Mouse (Mus musculus): Measurements from ENCODE around the gene Snx27. TPM values are rescaled to one million over a fixed set of nuclear protein-coding genes. Genes with fewer than 3 reads are reported as not detected.
A peak's percentile ranks its signal among the peaks of the same experiment; 100 is the strongest.

Snx27 gene
- total and polyA plus RNA-seq, 3 experiments, result 23.1 to 35.3 (median 34.9) TPM

GRCm38 (mm10) chr3:94621740-94622507, 39.4 kb upstream of the Snx27 start:
- Histone ChIP-seq H3K4me2 (ENCODE audit: insufficient read depth, low read depth, poor library complexity, severe bottlenecking) (peak overlapping the region; percentile 25; the same call in 1 of the 2 replicates), H3K4me1 (ENCODE audit: control insufficient read depth in 1 of 2, insufficient read depth in 2 of 2) (peaks cover 4 to 32% of the 10 kb centered on the region in 2 experiments), H3K79me2 (replicated peaks; ENCODE audit: control insufficient read depth, extremely low read depth, insufficient read depth, poor library complexity, severe bottlenecking) (no peaks in the 10 kb centered on the region), H3K9ac (ENCODE audit: insufficient read depth, low read depth) (peak overlapping the region; percentile 18), H3K4me3 (replicated peaks in 1 of 3; ENCODE audit: low read depth in 2 of 3, low read length in 2 of 3, poor library complexity in 1 of 3) (peak overlapping the region; percentile 33 to 50 (median 49)), H3K27ac (ENCODE audit: insufficient read depth, low read depth) (no peak overlapping the region), H3K9me3 (replicated peaks; ENCODE audit: low read length) (no peaks in the 10 kb centered on the region), H3K36me3 (replicated peaks in 1 of 2; ENCODE audit: control insufficient read depth in 1 of 2, insufficient read depth in 1 of 2, low read length in 1 of 2) (peaks cover 0 to 17% of the 10 kb centered on the region in 2 experiments), H3K27me3 (replicated peaks) (no peaks in the 10 kb centered on the region)
- in situ Hi-C loops (cut with MboI; ENCODE audit: low pct_ligation_motif_present, low pct_unique_long_range_greater_than_20kb, low sequenced_read_pairs), result loop anchor here (25.0 kb wide), 1 partner anchor 160 kb away; no protein-coding TSS in a partner anchor
- dilution Hi-C loops (cut with MboI; ENCODE audit: extremely low pct_ligation_motif_present, extremely low pct_unique_long_range_greater_than_20kb, low sequenced_read_pairs), result no loop called here
- peak; percentile 83 for DNase-seq (ENCODE audit: extremely low read depth)
- TF ChIP-seq CHD1 (IDR thresholded peaks at IDR 0.05; ENCODE audit: low read depth, low read length), result no peak
- no peak for TF ChIP-seq CTCF (conservative IDR thresholded peaks at IDR 0.05 in 1 of 2, IDR thresholded peaks at IDR 0.05 in 1 of 2; ENCODE audit: low read depth in 2 of 2, low read length in 2 of 2)
- no peak for TF ChIP-seq PAX5 (IDR thresholded peaks at IDR 0.05; ENCODE audit: low read length)
- TF ChIP-seq NRF1 (IDR thresholded peaks at IDR 0.05; ENCODE audit: low read depth, low read length), result no peak
- no peak for TF ChIP-seq E2F4 (IDR thresholded peaks at IDR 0.05; ENCODE audit: insufficient replicate concordance, low read depth, low read length)
- TF ChIP-seq ELF1 (IDR thresholded peaks at IDR 0.05; ENCODE audit: low read depth, low read length), result no peak
- TF ChIP-seq ETS1 (conservative IDR thresholded peaks at IDR 0.05; ENCODE audit: low read depth, low read length), result no peak; the same call in 1 of the 2 replicates
- no peak; the same call in 1 of the 2 replicates for TF ChIP-seq ZMIZ1 (IDR thresholded peaks at IDR 0.05; ENCODE audit: low read depth, low read length)
- no peak for TF ChIP-seq UBTF (IDR thresholded peaks at IDR 0.05; ENCODE audit: low read depth, low read length)
- TF ChIP-seq MAZ (IDR thresholded peaks at IDR 0.05; ENCODE audit: low read depth, low read length), result 0 out of 2 replicates have a peak, but pooled peaks have one; percentile 58
- peak; percentile 27; the same call in 1 of the 2 replicates for TF ChIP-seq HCFC1 (IDR thresholded peaks at IDR 0.05; ENCODE audit: low read depth, low read length)
- TF ChIP-seq MYC (IDR thresholded peaks at IDR 0.05; ENCODE audit: low read depth, low read length), result no peak
- TF ChIP-seq POLR2AphosphoS2 (IDR thresholded peaks at IDR 0.05; ENCODE audit: low read depth, low read length), result no peak
- peak; percentile 47; the same call in 1 of the 2 replicates for TF ChIP-seq MEF2A (IDR thresholded peaks at IDR 0.05; ENCODE audit: borderline replicate concordance, low read depth, low read length)
- TF ChIP-seq BHLHE40 (IDR thresholded peaks at IDR 0.05; ENCODE audit: low read depth, low read length), result no peak
- 0 out of 2 replicates have a peak, but pooled peaks have one; percentile 40 for TF ChIP-seq TCF12 (IDR thresholded peaks at IDR 0.05; ENCODE audit: low read depth, low read length)
- TF ChIP-seq ZNF384 (IDR thresholded peaks at IDR 0.05; ENCODE audit: low read depth, low read length), result no peak
- no peak for TF ChIP-seq TBP (conservative IDR thresholded peaks at IDR 0.05; ENCODE audit: low read depth, low read length)
- no peak for TF ChIP-seq MAFK (IDR thresholded peaks at IDR 0.05; ENCODE audit: insufficient replicate concordance, low read length)
- peak; percentile 46; the same call in 1 of the 2 replicates for TF ChIP-seq NELFE (IDR thresholded peaks at IDR 0.05; ENCODE audit: low read depth, low read length)
- peak; percentile 73; the same call in 1 of the 2 replicates for TF ChIP-seq JUN (IDR thresholded peaks at IDR 0.05; ENCODE audit: insufficient read depth, low read depth, low read length)
- no peak for TF ChIP-seq ZC3H11A (IDR thresholded peaks at IDR 0.05; ENCODE audit: low read depth, low read length)
- no peak for TF ChIP-seq GABPA (IDR thresholded peaks at IDR 0.05; ENCODE audit: insufficient replicate concordance, low read depth, low read length)
- TF ChIP-seq ZKSCAN1 (IDR thresholded peaks at IDR 0.05; ENCODE audit: borderline replicate concordance, low read depth, low read length), result no peak
- peak; percentile 60 for TF ChIP-seq POLR2A (IDR thresholded peaks at IDR 0.05; ENCODE audit: low read depth, low read length)
- no peak for TF ChIP-seq SMC3 (IDR thresholded peaks at IDR 0.05; ENCODE audit: low read depth, low read length)
- no peak for TF ChIP-seq MXI1 (IDR thresholded peaks at IDR 0.05; ENCODE audit: low read depth, low read length)
- peak; percentile 52 for TF ChIP-seq EP300 (IDR thresholded peaks at IDR 0.05; ENCODE audit: low read length)
- no peak for TF ChIP-seq RCOR1 (conservative IDR thresholded peaks at IDR 0.05; ENCODE audit: low read depth, low read length)
- TF ChIP-seq JUND (conservative IDR thresholded peaks at IDR 0.05; ENCODE audit: low read depth, low read length), result peak; percentile 79
- TF ChIP-seq USF1 (IDR thresholded peaks at IDR 0.05; ENCODE audit: low read depth, low read length), result no peak
- TF ChIP-seq IRF4 (IDR thresholded peaks at IDR 0.05; ENCODE audit: low read depth, low read length), result 0 out of 2 replicates have a peak, but pooled peaks have one; percentile 19
- TF ChIP-seq RAD21 (IDR thresholded peaks at IDR 0.05; ENCODE audit: low read depth, low read length), result no peak
- no peak for TF ChIP-seq SIN3A (IDR thresholded peaks at IDR 0.05; ENCODE audit: low read length)
- TF ChIP-seq CHD2 (IDR thresholded peaks at IDR 0.05; ENCODE audit: low read length), result no peak
- TF ChIP-seq KAT2A (IDR thresholded peaks at IDR 0.05; ENCODE audit: insufficient replicate concordance, low read length), result no peak
- TF ChIP-seq USF2 (conservative IDR thresholded peaks at IDR 0.05; ENCODE audit: low read depth, low read length), result no peak
- no peak for TF ChIP-seq MAX (IDR thresholded peaks at IDR 0.05; ENCODE audit: low read length)

Data from CH12.LX (cell line).